Mouse (Mus musculus): ENCODE data around the gene Wipi1.

DNA sequence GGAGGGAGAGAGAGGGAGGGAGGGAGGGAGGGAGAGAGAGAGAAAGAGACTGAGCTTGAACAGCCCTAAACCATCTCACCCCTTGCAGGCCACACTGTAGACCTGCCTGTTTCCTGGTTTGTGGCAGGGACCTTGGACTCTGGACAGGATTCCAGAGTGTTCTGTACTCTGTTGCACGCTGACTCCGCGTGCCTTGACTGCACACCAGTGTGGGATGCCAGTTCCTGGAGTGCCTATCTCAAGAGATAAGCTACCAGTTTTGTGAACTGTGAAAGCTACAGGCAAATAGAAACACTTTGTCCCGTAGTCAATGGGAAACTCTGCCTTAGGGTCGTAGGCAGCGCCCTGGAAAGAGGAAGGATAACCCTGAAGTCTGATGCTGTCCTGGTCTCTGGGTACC, 55.6 kb downstream of the Wipi1 start:
- TF ChIP-seq CTCF (IDR thresholded peaks at IDR 0.05; ENCODE audit: low read depth) (no peak), EP300 (IDR thresholded peaks at IDR 0.05; ENCODE audit: low read depth) (no peak)
